Mouse (Mus musculus): Measurements from ENCODE around the gene Helt. TPM values are rescaled to one million over a fixed set of nuclear protein-coding genes. Genes with fewer than 3 reads are reported as not detected.

Helt gene
- polyA plus RNA-seq, 1 experiment from 2014 or later = not detected

GRCm38 (mm10) chr8:46293201-46293600 is 1.3 kb downstream of the Helt start:
- Histone ChIP-seq H3K27ac (ENCODE audit: low read length) (no peak overlapping the region), H3K4me1 (ENCODE audit: control insufficient read depth, low read depth, low read length) (no peaks in the 10 kb centered on the region), H3K36me3 (ENCODE audit: control insufficient read depth, insufficient read depth) (no peaks in the 10 kb centered on the region), H3K4me2 (ENCODE audit: low read depth, low read length) (no peak overlapping the region), H3K27me3 (ENCODE audit: control insufficient read depth, insufficient read depth, low read depth, low read length) (peaks cover 76% of the 10 kb centered on the region), H3K9me3 (replicated peaks; ENCODE audit: control insufficient read depth, low read length) (no peaks in the 10 kb centered on the region), H3K9ac (ENCODE audit: low read depth, low read length) (no peak overlapping the region), H3K4me3 (ENCODE audit: low read depth, low read length) (no peak overlapping the region)
- ATAC-seq (ENCODE audit: low read depth) = no peak
- 3% methylated on average over 14 of the region's 14 CpGs for WGBS (ENCODE audit: insufficient replicate concordance)

- no peak overlapping the region for H3K4me2 ChIP-seq (ENCODE audit: low read depth, low read length)
These were observed 2.4 kb downstream of the Helt start for GRCm38 (mm10) chr8:46291931-46292675.

DNA sequence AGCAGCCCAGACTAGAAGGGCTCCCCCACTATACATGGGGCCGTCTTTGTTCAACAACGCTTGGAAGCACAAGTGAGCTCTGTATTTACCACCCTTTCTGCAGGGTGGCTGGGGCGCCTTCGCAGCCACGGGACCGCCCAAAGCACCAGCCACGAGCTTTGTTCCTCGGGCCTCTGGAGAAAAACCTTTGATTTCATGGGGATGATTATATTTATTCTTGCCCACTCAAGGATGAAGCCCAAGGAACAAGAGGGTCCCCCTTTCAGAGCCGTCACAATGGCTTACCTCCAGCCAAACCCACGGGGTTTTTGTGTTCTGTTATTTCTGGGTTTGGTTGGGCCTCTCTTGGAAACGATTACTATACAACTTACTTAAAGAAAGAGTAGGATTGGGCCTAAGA is 5.2 kb downstream of the Helt start:
- Histone ChIP-seq H3K4me2 (ENCODE audit: low read depth, low read length) (no peak overlapping the region), H3K36me3 (ENCODE audit: control insufficient read depth, insufficient read depth) (no peaks in the 10 kb centered on the region), H3K27ac (ENCODE audit: low read length) (no peak overlapping the region), H3K9ac (ENCODE audit: low read depth, low read length) (no peak overlapping the region), H3K9me3 (replicated peaks; ENCODE audit: control insufficient read depth, low read length) (no peaks in the 10 kb centered on the region), H3K4me1 (ENCODE audit: control insufficient read depth, low read depth, low read length) (no peaks in the 10 kb centered on the region), H3K4me3 (ENCODE audit: low read depth, low read length) (no peak overlapping the region), H3K27me3 (ENCODE audit: control insufficient read depth, insufficient read depth, low read depth, low read length) (peaks cover 42% of the 10 kb centered on the region)
- WGBS (ENCODE audit: insufficient replicate concordance) = 42% methylated on average over 11 of the region's 11 CpGs
- ATAC-seq (ENCODE audit: low read depth) = no peak

More at GRCm38 (mm10) chr8:46291931-46292675, 2.4 kb downstream of the Helt start:
- no peak for ATAC-seq (ENCODE audit: low read depth)
- no peak overlapping the region for H3K4me3 ChIP-seq (ENCODE audit: low read depth, low read length)
- WGBS (ENCODE audit: insufficient replicate concordance) = 2% methylated on average over 33 of the region's 33 CpGs
- H3K4me1 ChIP-seq (ENCODE audit: control insufficient read depth, low read depth, low read length) = no peaks in the 10 kb centered on the region
- H3K9ac ChIP-seq (ENCODE audit: low read depth, low read length) = no peak overlapping the region
- H3K36me3 ChIP-seq (ENCODE audit: control insufficient read depth, insufficient read depth) = no peaks in the 10 kb centered on the region
- H3K9me3 ChIP-seq (replicated peaks; ENCODE audit: control insufficient read depth, low read length) = no peaks in the 10 kb centered on the region
- peaks cover 70% of the 10 kb centered on the region for H3K27me3 ChIP-seq (ENCODE audit: control insufficient read depth, insufficient read depth, low read depth, low read length)
- H3K27ac ChIP-seq (ENCODE audit: low read length) = no peak overlapping the region

DNA sequence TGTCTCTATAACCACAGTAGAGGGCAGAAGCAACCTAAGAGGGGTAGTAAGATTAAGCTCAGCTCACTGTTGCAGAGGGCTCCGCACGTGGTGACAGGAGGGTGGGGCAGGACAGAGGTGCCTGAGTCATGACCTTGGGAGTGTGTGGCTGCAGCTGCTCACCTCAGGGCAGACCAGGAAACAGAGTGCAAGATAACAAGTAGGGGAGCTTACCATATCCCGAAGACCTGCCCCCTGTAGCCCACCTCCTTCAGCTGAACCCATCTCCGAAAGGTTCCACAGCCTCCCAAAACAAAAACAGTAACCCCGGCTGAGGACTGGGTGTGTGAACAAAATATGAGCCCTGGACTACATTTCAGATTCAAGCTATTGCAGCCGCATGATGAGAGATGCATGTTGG is 6.5 kb downstream of the Helt start:
- no peaks in the 10 kb centered on the region for H3K9me3 ChIP-seq (replicated peaks; ENCODE audit: control insufficient read depth, low read length)
- H3K27ac ChIP-seq (ENCODE audit: low read length) = no peak overlapping the region
- no peak overlapping the region for H3K9ac ChIP-seq (ENCODE audit: low read depth, low read length)
- ATAC-seq (ENCODE audit: low read depth) = no peak
- peaks cover 29% of the 10 kb centered on the region for H3K27me3 ChIP-seq (ENCODE audit: control insufficient read depth, insufficient read depth, low read depth, low read length)
- no peak overlapping the region for H3K4me3 ChIP-seq (ENCODE audit: low read depth, low read length)
- WGBS (ENCODE audit: insufficient replicate concordance) = 72% methylated on average over 6 of the region's 6 CpGs
- no peak overlapping the region for H3K4me2 ChIP-seq (ENCODE audit: low read depth, low read length)
- H3K36me3 ChIP-seq (ENCODE audit: control insufficient read depth, insufficient read depth) = no peaks in the 10 kb centered on the region
- H3K4me1 ChIP-seq (ENCODE audit: control insufficient read depth, low read depth, low read length) = no peaks in the 10 kb centered on the region

DNA sequence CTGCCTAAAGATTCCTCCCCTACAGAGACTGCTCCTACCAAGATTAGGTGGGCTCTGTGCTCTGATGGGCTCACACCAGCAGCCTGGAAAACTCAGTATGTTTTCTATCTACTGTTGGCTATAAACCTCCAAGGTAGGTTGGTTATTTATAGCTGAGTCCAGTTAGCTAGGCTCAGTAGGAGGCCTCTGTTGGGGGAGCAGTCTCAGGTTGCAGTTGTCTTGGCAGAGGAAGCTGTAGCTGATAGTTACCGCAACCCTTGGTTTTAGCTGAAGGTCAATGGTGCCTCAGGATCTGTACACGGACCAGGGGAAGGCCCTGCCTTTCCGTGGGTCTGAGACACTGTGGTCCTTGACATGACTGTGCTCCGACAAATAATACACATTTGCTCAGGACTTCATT is 8.5 kb downstream of the Helt start:
- WGBS (ENCODE audit: insufficient replicate concordance) = 71% methylated on average over 4 of the region's 4 CpGs
- H3K27me3 ChIP-seq (ENCODE audit: control insufficient read depth, insufficient read depth, low read depth, low read length) = peaks cover 9% of the 10 kb centered on the region
- H3K27ac ChIP-seq (ENCODE audit: low read length) = no peak overlapping the region
- H3K9me3 ChIP-seq (replicated peaks; ENCODE audit: control insufficient read depth, low read length) = no peaks in the 10 kb centered on the region
- no peaks in the 10 kb centered on the region for H3K4me1 ChIP-seq (ENCODE audit: control insufficient read depth, low read depth, low read length)
- no peak overlapping the region for H3K4me2 ChIP-seq (ENCODE audit: low read depth, low read length)
- H3K36me3 ChIP-seq (ENCODE audit: control insufficient read depth, insufficient read depth) = no peaks in the 10 kb centered on the region
- no peak for ATAC-seq (ENCODE audit: low read depth)
- H3K4me3 ChIP-seq (ENCODE audit: low read depth, low read length) = no peak overlapping the region
- H3K9ac ChIP-seq (ENCODE audit: low read depth, low read length) = no peak overlapping the region

GRCm38 (mm10) chr8:46281536-46281935 is 12.9 kb downstream of the Helt start:
- no peak overlapping the region for H3K4me2 ChIP-seq (ENCODE audit: low read depth, low read length)
- no peaks in the 10 kb centered on the region for H3K4me1 ChIP-seq (ENCODE audit: control insufficient read depth, low read depth, low read length)
- no peak overlapping the region for H3K4me3 ChIP-seq (ENCODE audit: low read depth, low read length)
- H3K9me3 ChIP-seq (replicated peaks; ENCODE audit: control insufficient read depth, low read length) = no peaks in the 10 kb centered on the region
- H3K36me3 ChIP-seq (ENCODE audit: control insufficient read depth, insufficient read depth) = no peaks in the 10 kb centered on the region
- no peak overlapping the region for H3K9ac ChIP-seq (ENCODE audit: low read depth, low read length)
- H3K27ac ChIP-seq (ENCODE audit: low read length) = no peak overlapping the region
- H3K27me3 ChIP-seq (ENCODE audit: control insufficient read depth, insufficient read depth, low read depth, low read length) = no peaks in the 10 kb centered on the region
- WGBS (ENCODE audit: insufficient replicate concordance) = 6% methylated on average over 13 of the region's 13 CpGs
- no peak for ATAC-seq (ENCODE audit: low read depth)

DNA sequence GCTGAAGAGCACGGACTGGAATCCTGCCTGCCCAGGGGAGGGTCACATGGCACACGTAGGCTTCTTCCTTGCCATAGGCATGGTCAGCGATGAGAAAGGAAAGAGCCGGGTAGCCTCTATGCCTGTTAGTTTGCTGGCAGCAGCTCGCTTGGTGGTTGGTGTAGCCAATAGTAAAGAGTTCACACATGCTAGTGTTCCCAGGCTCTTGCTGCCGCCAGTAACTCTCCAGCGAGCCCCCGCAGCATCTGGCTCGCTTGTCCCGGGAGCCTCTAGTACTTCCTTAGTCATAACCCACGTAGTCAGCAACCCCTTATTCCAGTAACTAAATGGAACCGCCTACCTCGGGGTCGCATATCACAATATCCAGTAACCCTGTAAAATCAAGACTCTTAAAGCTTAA is 17.5 kb downstream of the Helt start:
- no peak overlapping the region for H3K27ac ChIP-seq (ENCODE audit: low read length)
- 67% methylated on average over 14 of the region's 14 CpGs for WGBS (ENCODE audit: insufficient replicate concordance)

DNA sequence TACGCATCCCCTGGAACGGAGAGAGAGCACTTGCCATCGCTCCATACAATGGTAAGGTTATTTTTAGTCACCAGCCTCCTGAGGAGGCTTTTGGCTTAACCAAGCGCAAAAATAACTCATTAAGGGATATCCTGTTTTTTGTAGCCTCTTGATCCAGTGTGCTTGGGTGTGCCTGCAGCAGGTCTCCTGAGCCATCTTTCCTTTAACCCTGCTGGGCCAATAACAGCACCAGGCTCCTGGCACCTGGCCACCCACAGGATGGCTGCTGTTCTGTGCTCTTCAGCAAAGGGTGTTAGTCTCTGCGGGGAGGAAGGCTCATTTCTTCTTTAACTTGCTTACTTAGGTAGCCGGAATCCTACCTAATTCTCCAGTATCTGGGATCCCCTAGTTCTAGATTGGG is 23.7 kb downstream of the Helt start:
- Histone ChIP-seq H3K27ac (ENCODE audit: low read length) (no peak overlapping the region), H3K4me3 (ENCODE audit: low read depth, low read length) (no peak overlapping the region), H3K36me3 (ENCODE audit: control insufficient read depth, insufficient read depth) (no peaks in the 10 kb centered on the region), H3K27me3 (ENCODE audit: control insufficient read depth, insufficient read depth, low read depth, low read length) (no peaks in the 10 kb centered on the region), H3K4me2 (ENCODE audit: low read depth, low read length) (no peak overlapping the region), H3K4me1 (ENCODE audit: control insufficient read depth, low read depth, low read length) (no peaks in the 10 kb centered on the region), H3K9me3 (replicated peaks; ENCODE audit: control insufficient read depth, low read length) (no peaks in the 10 kb centered on the region), H3K9ac (ENCODE audit: low read depth, low read length) (no peak overlapping the region)
- no peak for ATAC-seq (ENCODE audit: low read depth)
- 44% methylated on average over 6 of the region's 6 CpGs for WGBS (ENCODE audit: insufficient replicate concordance)

More for the DNA sequence above, 17.5 kb downstream of the Helt start:
- Histone ChIP-seq H3K27me3 (ENCODE audit: control insufficient read depth, insufficient read depth, low read depth, low read length) (no peaks in the 10 kb centered on the region), H3K4me3 (ENCODE audit: low read depth, low read length) (no peak overlapping the region), H3K4me1 (ENCODE audit: control insufficient read depth, low read depth, low read length) (no peaks in the 10 kb centered on the region), H3K9me3 (replicated peaks; ENCODE audit: control insufficient read depth, low read length) (no peaks in the 10 kb centered on the region), H3K9ac (ENCODE audit: low read depth, low read length) (no peak overlapping the region), H3K36me3 (ENCODE audit: control insufficient read depth, insufficient read depth) (no peaks in the 10 kb centered on the region), H3K4me2 (ENCODE audit: low read depth, low read length) (no peak overlapping the region)
- ATAC-seq (ENCODE audit: low read depth) = no peak

DNA sequence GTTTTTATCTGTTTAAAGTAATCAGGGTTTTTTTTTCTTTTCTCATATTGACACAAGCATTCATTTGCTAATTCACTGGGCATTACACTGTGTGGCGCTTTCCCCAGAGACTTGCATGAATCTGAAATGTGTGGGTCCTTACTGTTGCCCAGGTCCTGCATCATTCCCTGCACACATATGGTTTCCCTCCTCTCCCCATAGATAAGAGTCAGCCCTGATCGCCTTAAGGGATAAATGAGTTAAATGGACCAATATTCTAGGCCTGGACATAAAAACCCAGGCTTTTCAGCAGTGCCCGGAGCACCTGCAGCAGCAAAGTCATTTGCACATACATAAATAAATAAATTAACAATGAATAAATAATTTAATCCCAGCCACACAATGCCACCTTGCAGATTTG is 24.3 kb downstream of the Helt start:
- ATAC-seq (ENCODE audit: low read depth) = no peak

More for the DNA sequence above, 24.3 kb downstream of the Helt start:
- H3K4me1 ChIP-seq (ENCODE audit: control insufficient read depth, low read depth, low read length) = no peaks in the 10 kb centered on the region
- no peaks in the 10 kb centered on the region for H3K9me3 ChIP-seq (replicated peaks; ENCODE audit: control insufficient read depth, low read length)
- no peak overlapping the region for H3K4me2 ChIP-seq (ENCODE audit: low read depth, low read length)
- H3K27ac ChIP-seq (ENCODE audit: low read length) = no peak overlapping the region
- no peak overlapping the region for H3K4me3 ChIP-seq (ENCODE audit: low read depth, low read length)
- no peak overlapping the region for H3K9ac ChIP-seq (ENCODE audit: low read depth, low read length)
- H3K36me3 ChIP-seq (ENCODE audit: control insufficient read depth, insufficient read depth) = no peaks in the 10 kb centered on the region
- no peaks in the 10 kb centered on the region for H3K27me3 ChIP-seq (ENCODE audit: control insufficient read depth, insufficient read depth, low read depth, low read length)
- 52% methylated on average over 3 of the region's 3 CpGs for WGBS (ENCODE audit: insufficient replicate concordance)

All from liver, embryonic 16.5 days (tissue).